Mouse (Mus musculus): Measurements from ENCODE around the gene Aif1. TPM values are rescaled to one million over a fixed set of nuclear protein-coding genes. Genes with fewer than 3 reads are reported as not detected.

Gene Aif1
- total and polyA plus RNA-seq, 3 experiments = 7.0 to 14.7 (median 14.1) TPM

- Histone ChIP-seq H3K9me3 (replicated peaks; ENCODE audit: low read length) (no peaks in the 10 kb centered on the region), H3K27ac (ENCODE audit: insufficient read depth, low read depth) (0 out of 2 replicates have a peak overlapping the region, but pooled peaks have one; percentile 67), H3K4me3 (replicated peaks in 1 of 3; ENCODE audit: low read depth in 2 of 3, low read length in 2 of 3, poor library complexity in 1 of 3) (peak overlapping the region in 2 of 3 experiments; percentile 73 to 92), H3K36me3 (replicated peaks in 1 of 2; ENCODE audit: control insufficient read depth in 1 of 2, insufficient read depth in 1 of 2, low read length in 1 of 2) (peaks cover 3 to 15% of the 10 kb centered on the region in 2 experiments), H3K79me2 (replicated peaks; ENCODE audit: control insufficient read depth, extremely low read depth, insufficient read depth, poor library complexity, severe bottlenecking) (peaks cover 28% of the 10 kb centered on the region), H3K4me1 (ENCODE audit: control insufficient read depth in 1 of 2, insufficient read depth in 2 of 2) (peaks cover 17 to 68% of the 10 kb centered on the region in 2 experiments; a peak in 3 of 4 replicates), H3K4me2 (ENCODE audit: insufficient read depth, low read depth, poor library complexity, severe bottlenecking) (peak overlapping the region; percentile 95), H3K27me3 (replicated peaks) (no peaks in the 10 kb centered on the region), H3K9ac (ENCODE audit: insufficient read depth, low read depth) (peak overlapping the region; percentile 83)
- in situ Hi-C loops (cut with MboI; ENCODE audit: low pct_ligation_motif_present, low pct_unique_long_range_greater_than_20kb, low sequenced_read_pairs) (no loop called here), dilution Hi-C loops (cut with MboI; ENCODE audit: extremely low pct_ligation_motif_present, extremely low pct_unique_long_range_greater_than_20kb, low sequenced_read_pairs) (no loop called here)
- no peak for DNase-seq (ENCODE audit: extremely low read depth)
- no peak for TF ChIP-seq MEF2A (IDR thresholded peaks at IDR 0.05; ENCODE audit: borderline replicate concordance, low read depth, low read length)
- TF ChIP-seq NRF1 (IDR thresholded peaks at IDR 0.05; ENCODE audit: low read depth, low read length) = no peak
- TF ChIP-seq USF1 (IDR thresholded peaks at IDR 0.05; ENCODE audit: low read depth, low read length) = no peak
- TF ChIP-seq MYC (IDR thresholded peaks at IDR 0.05; ENCODE audit: low read depth, low read length) = no peak
- TF ChIP-seq GABPA (IDR thresholded peaks at IDR 0.05; ENCODE audit: insufficient replicate concordance, low read depth, low read length) = no peak
- TF ChIP-seq MXI1 (IDR thresholded peaks at IDR 0.05; ENCODE audit: low read depth, low read length) = no peak
- TF ChIP-seq ZNF384 (IDR thresholded peaks at IDR 0.05; ENCODE audit: low read depth, low read length) = no peak
- TF ChIP-seq SIN3A (IDR thresholded peaks at IDR 0.05; ENCODE audit: low read length) = no peak
- no peak for TF ChIP-seq SMC3 (IDR thresholded peaks at IDR 0.05; ENCODE audit: low read depth, low read length)
- TF ChIP-seq E2F4 (IDR thresholded peaks at IDR 0.05; ENCODE audit: insufficient replicate concordance, low read depth, low read length) = no peak
- no peak for TF ChIP-seq JUND (conservative IDR thresholded peaks at IDR 0.05; ENCODE audit: low read depth, low read length)
- TF ChIP-seq IRF4 (IDR thresholded peaks at IDR 0.05; ENCODE audit: low read depth, low read length) = no peak
- no peak for TF ChIP-seq ETS1 (conservative IDR thresholded peaks at IDR 0.05; ENCODE audit: low read depth, low read length)
- TF ChIP-seq MAFK (IDR thresholded peaks at IDR 0.05; ENCODE audit: insufficient replicate concordance, low read length) = no peak
Measured at GRCm38 (mm10) chr17:35202442-35202841, 26.6 kb upstream of the Aif1 start.

- in situ Hi-C loops (cut with MboI; ENCODE audit: low pct_ligation_motif_present, low pct_unique_long_range_greater_than_20kb, low sequenced_read_pairs) = no loop called here
- peak within 1 kb of the TSS; percentile 68 to 92 (median 73) for H3K4me3 ChIP-seq (replicated peaks in 1 of 3; ENCODE audit: low read depth in 2 of 3, low read length in 2 of 3, poor library complexity in 1 of 3)
- no peaks in the 10 kb centered on the region for H3K9me3 ChIP-seq (replicated peaks; ENCODE audit: low read length)
- H3K79me2 ChIP-seq (replicated peaks; ENCODE audit: control insufficient read depth, extremely low read depth, insufficient read depth, poor library complexity, severe bottlenecking) = peaks cover 28% of the 10 kb centered on the region
- dilution Hi-C loops (cut with MboI; ENCODE audit: extremely low pct_ligation_motif_present, extremely low pct_unique_long_range_greater_than_20kb, low sequenced_read_pairs) = no loop called here
- peak within 1 kb of the TSS; percentile 95 for H3K4me2 ChIP-seq (ENCODE audit: insufficient read depth, low read depth, poor library complexity, severe bottlenecking)
- peak; percentile 85 for DNase-seq (ENCODE audit: extremely low read depth)
- H3K4me1 ChIP-seq (ENCODE audit: control insufficient read depth in 1 of 2, insufficient read depth in 2 of 2) = peaks cover 17 to 66% of the 10 kb centered on the region in 2 experiments; a peak in 3 of 4 replicates
- H3K9ac ChIP-seq (ENCODE audit: insufficient read depth, low read depth) = peak within 1 kb of the TSS; percentile 83
- H3K36me3 ChIP-seq (replicated peaks in 1 of 2; ENCODE audit: control insufficient read depth in 1 of 2, insufficient read depth in 1 of 2, low read length in 1 of 2) = peaks cover 3 to 15% of the 10 kb centered on the region in 2 experiments
- H3K27me3 ChIP-seq (replicated peaks) = no peaks in the 10 kb centered on the region
- H3K27ac ChIP-seq (ENCODE audit: insufficient read depth, low read depth) = peak within 1 kb of the TSS; percentile 78
- TF ChIP-seq CTCF (conservative IDR thresholded peaks at IDR 0.05 in 1 of 2, IDR thresholded peaks at IDR 0.05 in 1 of 2; ENCODE audit: low read depth in 2 of 2, low read length in 2 of 2) (no peak), CHD2 (IDR thresholded peaks at IDR 0.05; ENCODE audit: low read length) (no peak), POLR2A (IDR thresholded peaks at IDR 0.05; ENCODE audit: low read depth, low read length) (peak; percentile 100), ZMIZ1 (IDR thresholded peaks at IDR 0.05; ENCODE audit: low read depth, low read length) (peak; percentile 99), ETS1 (conservative IDR thresholded peaks at IDR 0.05; ENCODE audit: low read depth, low read length) (peak; percentile 64), TCF12 (IDR thresholded peaks at IDR 0.05; ENCODE audit: low read depth, low read length) (peak; percentile 66; the same call in 1 of the 2 replicates), MAFK (IDR thresholded peaks at IDR 0.05; ENCODE audit: insufficient replicate concordance, low read length) (no peak), MYC (IDR thresholded peaks at IDR 0.05; ENCODE audit: low read depth, low read length) (no peak), SIN3A (IDR thresholded peaks at IDR 0.05; ENCODE audit: low read length) (0 out of 2 replicates have a peak, but pooled peaks have one; percentile 72), TBP (conservative IDR thresholded peaks at IDR 0.05; ENCODE audit: low read depth, low read length) (peak; percentile 98), E2F4 (IDR thresholded peaks at IDR 0.05; ENCODE audit: insufficient replicate concordance, low read depth, low read length) (no peak), USF1 (IDR thresholded peaks at IDR 0.05; ENCODE audit: low read depth, low read length) (no peak), ELF1 (IDR thresholded peaks at IDR 0.05; ENCODE audit: low read depth, low read length) (peak; percentile 38; the same call in 1 of the 2 replicates), RAD21 (IDR thresholded peaks at IDR 0.05; ENCODE audit: low read depth, low read length) (no peak), MAX (IDR thresholded peaks at IDR 0.05; ENCODE audit: low read length) (0 out of 2 replicates have a peak, but pooled peaks have one; percentile 32), JUN (IDR thresholded peaks at IDR 0.05; ENCODE audit: insufficient read depth, low read depth, low read length) (no peak), NELFE (IDR thresholded peaks at IDR 0.05; ENCODE audit: low read depth, low read length) (peak; percentile 99), UBTF (IDR thresholded peaks at IDR 0.05; ENCODE audit: low read depth, low read length) (0 out of 2 replicates have a peak, but pooled peaks have one; percentile 40), POLR2AphosphoS2 (IDR thresholded peaks at IDR 0.05; ENCODE audit: low read depth, low read length) (peak; percentile 97), ZC3H11A (IDR thresholded peaks at IDR 0.05; ENCODE audit: low read depth, low read length) (no peak), RCOR1 (conservative IDR thresholded peaks at IDR 0.05; ENCODE audit: low read depth, low read length) (0 out of 2 replicates have a peak, but pooled peaks have one; percentile 11), MXI1 (IDR thresholded peaks at IDR 0.05; ENCODE audit: low read depth, low read length) (no peak), BHLHE40 (IDR thresholded peaks at IDR 0.05; ENCODE audit: low read depth, low read length) (no peak), NRF1 (IDR thresholded peaks at IDR 0.05; ENCODE audit: low read depth, low read length) (no peak), IRF4 (IDR thresholded peaks at IDR 0.05; ENCODE audit: low read depth, low read length) (peak; percentile 44; the same call in 1 of the 2 replicates)
Measured at GRCm38 (mm10) chr17:35201787-35202186, 25.9 kb upstream of the Aif1 start, which contains the start of gene Tnf. Tnf (minus strand) TSS chr17:35202007.

All from CH12.LX (cell line).